In the genomic region with DNA sequence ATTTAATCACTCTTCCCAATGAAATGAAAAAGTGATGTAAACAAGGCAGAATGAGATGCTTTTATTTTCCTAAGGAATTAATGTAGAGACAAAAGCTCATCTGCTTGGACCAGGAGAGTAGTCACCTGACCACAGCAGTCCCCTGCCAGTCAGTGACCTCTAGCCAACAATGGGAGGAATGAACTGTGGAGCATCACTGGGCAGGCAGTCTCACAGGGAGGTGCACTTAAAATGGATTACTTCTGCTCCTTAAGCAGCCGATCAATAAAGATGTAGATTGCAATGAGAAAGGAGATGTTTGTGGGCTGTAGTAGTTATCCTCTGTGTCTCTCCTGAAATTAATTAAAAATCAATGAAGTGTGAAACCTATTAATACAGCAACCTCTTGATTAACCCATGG, we compare ENCODE assay signal across 25 mouse cellular contexts.
"Had no signal": no experiment of that assay in that cellular context is flagged by ENCODE, and none has a peak within 500 bp of the region (broad histone marks: within the 10 kb centered on the region; RNA-seq: fewer than 3 reads in every experiment).

No protein-coding gene starts in this region.

- H3K27ac ChIP-seq: gastrocnemius, adult 2 months; heart, embryonic 10.5 days; hindbrain, embryonic 13.5 days; intestine, embryonic 15.5 days; left cerebral cortex, adult 2 months; limb, embryonic 10.5 days; limb, embryonic 12.5 days had no signal

- H3K36me3 ChIP-seq: heart, embryonic 10.5 days; heart, embryonic 12.5 days; hindbrain, embryonic 13.5 days; intestine, embryonic 15.5 days; limb, embryonic 10.5 days; limb, embryonic 12.5 days had no signal

- H3K4me1 ChIP-seq: heart, embryonic 10.5 days; heart, embryonic 12.5 days; hindbrain, embryonic 13.5 days; intestine, embryonic 15.5 days; limb, embryonic 10.5 days; limb, embryonic 12.5 days had no signal

- ATAC-seq: hindbrain, embryonic 16.5 days; inflammation-experienced regulatory T-cells, adult 6 months; intestine, embryonic 15.5 days; intestine, postnatal 0 days had no signal

- H3K4me2 ChIP-seq: heart, embryonic 12.5 days; hindbrain, embryonic 13.5 days; intestine, embryonic 15.5 days; limb, embryonic 12.5 days; liver, embryonic 11.5 days had no signal

- H3K9me3 ChIP-seq: heart, embryonic 10.5 days; heart, embryonic 12.5 days; hindbrain, embryonic 13.5 days; intestine, embryonic 15.5 days; limb, embryonic 10.5 days; limb, embryonic 12.5 days had no signal

- H3K9ac ChIP-seq: heart, embryonic 12.5 days; hindbrain, embryonic 13.5 days; intestine, embryonic 15.5 days; limb, embryonic 12.5 days had no signal

- DNase-seq: gastrocnemius, adult 2 months; gastrocnemius, postnatal 10 days; gastrocnemius, postnatal 25 days; heart, adult 18-20 months; heart, postnatal 10 days; heart, postnatal 4 days; kidney, adult 18-20 months; kidney, adult 8-10 months; kidney, postnatal 10 days; kidney, postnatal 25 days; kidney, postnatal 4 days; layer of hippocampus, adult 9-11 months; layer of hippocampus, postnatal 36 days; liver had no signal

- H3K4me3 ChIP-seq: gastrocnemius, adult 2 months; heart, embryonic 10.5 days; heart, embryonic 12.5 days; hindbrain, embryonic 13.5 days; intestine, embryonic 15.5 days; left cerebral cortex, adult 2 months; limb, embryonic 10.5 days; limb, embryonic 12.5 days had no signal

- H3K27me3 ChIP-seq: heart, embryonic 12.5 days; hindbrain, embryonic 13.5 days; intestine, embryonic 15.5 days; limb, embryonic 12.5 days had no signal
